Mouse (Mus musculus): ENCODE measurements at regions not wholly inside any gene's neighbourhood (a gene's known extent, or its start where the extent isn't known, plus 50 kb on each side); places are given as distances from the start of the nearest gene placed in this dataset.

- H3K36me3 ChIP-seq (ENCODE audit: control insufficient read depth, insufficient read depth, low read length): no peaks in the 10 kb centered on the region
- H3K27ac ChIP-seq (ENCODE audit: insufficient read depth, low read depth, low read length): no peak overlapping the region
- H3K4me3 ChIP-seq (ENCODE audit: insufficient read depth, low read depth, low read length): no peak overlapping the region
- no peak for DNase-seq
- H3K27me3 ChIP-seq (replicated peaks; ENCODE audit: control insufficient read depth, insufficient read depth, low read length): no peaks in the 10 kb centered on the region
- no peak for TF ChIP-seq CTCF (conservative IDR thresholded peaks at IDR 0.05; ENCODE audit: insufficient read depth, insufficient read length, low read depth, low read length)
- TF ChIP-seq POLR2A (IDR thresholded peaks at IDR 0.05; ENCODE audit: low read depth, low read length): no peak
- 63% methylated on average over 1 of the region's 1 CpGs for WGBS
- no peaks in the 10 kb centered on the region for H3K4me1 ChIP-seq (ENCODE audit: control insufficient read depth, insufficient read depth, low read length)
These were observed 352.8 kb upstream of the Slco3a1 start for GRCm38 (mm10) chr7:74907391-74907790.

GRCm38 (mm10) chr7:74877466-74877865, 322.9 kb upstream of the Slco3a1 start:
- no peak for DNase-seq
- no peak for TF ChIP-seq CTCF (conservative IDR thresholded peaks at IDR 0.05; ENCODE audit: insufficient read depth, insufficient read length, low read depth, low read length)
- TF ChIP-seq POLR2A (IDR thresholded peaks at IDR 0.05; ENCODE audit: low read depth, low read length): no peak
- H3K4me1 ChIP-seq (ENCODE audit: control insufficient read depth, insufficient read depth, low read length): no peaks in the 10 kb centered on the region
- no peaks in the 10 kb centered on the region for H3K36me3 ChIP-seq (ENCODE audit: control insufficient read depth, insufficient read depth, low read length)
- H3K27me3 ChIP-seq (replicated peaks; ENCODE audit: control insufficient read depth, insufficient read depth, low read length): no peaks in the 10 kb centered on the region
- no peak overlapping the region for H3K4me3 ChIP-seq (ENCODE audit: insufficient read depth, low read depth, low read length)
- 69% methylated on average over 3 of the region's 3 CpGs for WGBS
- H3K27ac ChIP-seq (ENCODE audit: insufficient read depth, low read depth, low read length): no peak overlapping the region

- Histone ChIP-seq H3K4me3 (ENCODE audit: insufficient read depth, low read depth, low read length) (no peak overlapping the region), H3K4me1 (ENCODE audit: control insufficient read depth, insufficient read depth, low read length) (no peaks in the 10 kb centered on the region), H3K36me3 (ENCODE audit: control insufficient read depth, insufficient read depth, low read length) (no peaks in the 10 kb centered on the region), H3K27me3 (replicated peaks; ENCODE audit: control insufficient read depth, insufficient read depth, low read length) (no peaks in the 10 kb centered on the region), H3K27ac (ENCODE audit: insufficient read depth, low read depth, low read length) (no peak overlapping the region)
- TF ChIP-seq CTCF (conservative IDR thresholded peaks at IDR 0.05; ENCODE audit: insufficient read depth, insufficient read length, low read depth, low read length) (no peak), POLR2A (IDR thresholded peaks at IDR 0.05; ENCODE audit: low read depth, low read length) (no peak)
- 45% methylated on average over 4 of the region's 4 CpGs for WGBS
- DNase-seq: no peak
These were observed 322.1 kb upstream of the Slco3a1 start for GRCm38 (mm10) chr7:74876667-74877066.

- H3K4me3 ChIP-seq (ENCODE audit: insufficient read depth, low read depth, low read length): no peak overlapping the region
- no peaks in the 10 kb centered on the region for H3K36me3 ChIP-seq (ENCODE audit: control insufficient read depth, insufficient read depth, low read length)
- no peaks in the 10 kb centered on the region for H3K27me3 ChIP-seq (replicated peaks; ENCODE audit: control insufficient read depth, insufficient read depth, low read length)
- no peak for DNase-seq
- no peaks in the 10 kb centered on the region for H3K4me1 ChIP-seq (ENCODE audit: control insufficient read depth, insufficient read depth, low read length)
- 96% methylated on average over 1 of the region's 1 CpGs for whole genome bisulfite sequencing
- TF ChIP-seq POLR2A (IDR thresholded peaks at IDR 0.05; ENCODE audit: low read depth, low read length) (no peak), CTCF (conservative IDR thresholded peaks at IDR 0.05; ENCODE audit: insufficient read depth, insufficient read length, low read depth, low read length) (no peak)
- no peak overlapping the region for H3K27ac ChIP-seq (ENCODE audit: insufficient read depth, low read depth, low read length)
These were observed 315.7 kb upstream of the Slco3a1 start for GRCm38 (mm10) chr7:74870250-74870649.

- H3K27me3 ChIP-seq (replicated peaks; ENCODE audit: control insufficient read depth, insufficient read depth, low read length): no peaks in the 10 kb centered on the region
- DNase-seq: no peak
- no peak overlapping the region for H3K4me3 ChIP-seq (ENCODE audit: insufficient read depth, low read depth, low read length)
- no peaks in the 10 kb centered on the region for H3K36me3 ChIP-seq (ENCODE audit: control insufficient read depth, insufficient read depth, low read length)
- TF ChIP-seq CTCF (conservative IDR thresholded peaks at IDR 0.05; ENCODE audit: insufficient read depth, insufficient read length, low read depth, low read length): no peak
- TF ChIP-seq POLR2A (IDR thresholded peaks at IDR 0.05; ENCODE audit: low read depth, low read length): no peak
- no peak overlapping the region for H3K27ac ChIP-seq (ENCODE audit: insufficient read depth, low read depth, low read length)
- WGBS: 70% methylated on average over 3 of the region's 3 CpGs
- H3K4me1 ChIP-seq (ENCODE audit: control insufficient read depth, insufficient read depth, low read length): no peaks in the 10 kb centered on the region
These were observed 308.1 kb upstream of the Slco3a1 start for GRCm38 (mm10) chr7:74862727-74863126.

- WGBS: 53% methylated on average over 6 of the region's 6 CpGs
- TF ChIP-seq POLR2A (IDR thresholded peaks at IDR 0.05; ENCODE audit: low read depth, low read length): no peak
- no peak for DNase-seq
- Histone ChIP-seq H3K36me3 (ENCODE audit: control insufficient read depth, insufficient read depth, low read length) (no peaks in the 10 kb centered on the region), H3K27ac (ENCODE audit: insufficient read depth, low read depth, low read length) (no peak overlapping the region), H3K4me3 (ENCODE audit: insufficient read depth, low read depth, low read length) (no peak overlapping the region), H3K4me1 (ENCODE audit: control insufficient read depth, insufficient read depth, low read length) (no peaks in the 10 kb centered on the region), H3K27me3 (replicated peaks; ENCODE audit: control insufficient read depth, insufficient read depth, low read length) (no peaks in the 10 kb centered on the region)
These were observed 289.8 kb upstream of the Slco3a1 start for GRCm38 (mm10) chr7:74844306-74844929.

- Histone ChIP-seq H3K27me3 (replicated peaks; ENCODE audit: control insufficient read depth, insufficient read depth, low read length) (no peaks in the 10 kb centered on the region), H3K4me1 (ENCODE audit: control insufficient read depth, insufficient read depth, low read length) (no peaks in the 10 kb centered on the region), H3K27ac (ENCODE audit: insufficient read depth, low read depth, low read length) (no peak overlapping the region), H3K4me3 (ENCODE audit: insufficient read depth, low read depth, low read length) (no peak overlapping the region), H3K36me3 (ENCODE audit: control insufficient read depth, insufficient read depth, low read length) (no peaks in the 10 kb centered on the region; the same call in 1 of the 2 replicates)
- DNase-seq: no peak
- TF ChIP-seq CTCF (conservative IDR thresholded peaks at IDR 0.05; ENCODE audit: insufficient read depth, insufficient read length, low read depth, low read length): no peak
- no peak for TF ChIP-seq POLR2A (IDR thresholded peaks at IDR 0.05; ENCODE audit: low read depth, low read length)
- 59% methylated on average over 2 of the region's 2 CpGs for WGBS
These were observed 268.7 kb upstream of the Slco3a1 start for GRCm38 (mm10) chr7:74823286-74823685.

All from kidney, adult 2 months (tissue).